Mouse (Mus musculus) embryonic facial prominence, embryonic 13.5 days (tissue): ENCODE measurements around the gene Lcn12. TPM values are rescaled to one million over a fixed set of nuclear protein-coding genes. Genes with fewer than 3 reads are reported as not detected.

ENCODE experiments used
- ATAC-seq: fragments of 200-750 bp; cut with Nextera tagmentation; 2 replicates; pipeline ENCODE4 v1.8.0; 2017; ENCODE audit warnings: low read depth; ENCODE audit not compliant: insufficient number of reproducible peaks, insufficient read depth, low FRiP score, low TSS enrichment
- H3K27ac ChIP-seq: fragments of 300-500 bp; sonication (generic); 2 replicates; pipeline ENCODE4 v1.5.1; 2015; ENCODE audit warnings: moderate library complexity, mild to moderate bottlenecking, inconsistent platforms
- H3K27me3 ChIP-seq: fragments of 300-500 bp; sonication (generic); 2 replicates; pipeline ENCODE4 v1.6.1; 2015; ENCODE audit warnings: mild to moderate bottlenecking, inconsistent platforms
- H3K36me3 ChIP-seq: fragments of 300-500 bp; sonication (generic); 2 replicates; pipeline ENCODE4 v1.6.1; 2015; ENCODE audit warnings: mild to moderate bottlenecking, inconsistent platforms
- H3K4me1 ChIP-seq: fragments of 300-500 bp; sonication (generic); 2 replicates; pipeline ENCODE4 v1.6.1; 2015; ENCODE audit warnings: inconsistent platforms
- H3K4me2 ChIP-seq: fragments of 300-500 bp; sonication (generic); 2 replicates; pipeline ENCODE4 v1.6.1; 2015; ENCODE audit warnings: moderate library complexity, mild to moderate bottlenecking, inconsistent platforms
- H3K4me3 ChIP-seq: fragments of 300-500 bp; sonication (generic); 2 replicates; pipeline ENCODE4 v1.5.1; 2015; ENCODE audit warnings: mild to moderate bottlenecking, inconsistent platforms
- H3K9ac ChIP-seq: fragments of 300-500 bp; sonication (generic); 2 replicates; pipeline ENCODE4 v1.6.1; 2015; ENCODE audit warnings: mild to moderate bottlenecking, inconsistent platforms
- H3K9me3 ChIP-seq: fragments of 300-500 bp; sonication (generic); 2 replicates; pipeline ENCODE4 v1.6.1; 2016; ENCODE audit warnings: inconsistent platforms
- WGBS: fragments of 180-500 bp; shearing (Covaris S2); methylation state at CpG from one replicate; pipeline ENCODE4 v1.1.7; 2015; ENCODE audit warnings: mixed read lengths; 5-methylcytosine and 5-hydroxymethylcytosine counted together
- polyA plus RNA-seq: library from polyadenylated mRNA; unstranded; fragments of >200 nt; fragmentation: Nextera tagmentation; extraction: Ambion mirVana; gene quantifications from 2 replicates; pipeline ENCODE4 v1.2.1, GENCODE M21; 2015

Gene Lcn12
- polyA plus RNA-seq, 1 experiment from 2014 or later, result not detected

DNA sequence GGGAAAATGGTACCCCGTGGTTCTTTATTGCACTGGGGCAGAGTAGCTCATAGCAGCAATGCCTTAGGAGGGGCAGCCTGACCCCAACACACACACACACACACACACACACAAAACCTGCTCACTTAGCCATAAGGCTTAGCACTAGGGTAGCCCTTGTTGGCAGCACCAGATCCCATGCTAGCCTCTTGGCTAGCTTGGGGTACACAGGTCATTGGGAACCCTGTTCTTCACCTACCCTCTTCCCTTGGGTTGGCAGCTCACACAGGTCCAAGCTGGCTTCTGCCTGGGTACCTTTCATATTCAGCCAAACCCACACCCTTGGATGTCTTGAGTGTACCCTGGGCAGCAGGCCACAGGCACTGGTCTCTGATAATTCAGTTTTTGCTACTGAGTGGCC is 11.3 kb upstream of the Lcn12 start:
- H3K4me1 ChIP-seq, result peaks cover 17% of the 10 kb centered on the region
- WGBS, result 100% methylated on average over 1 of the region's 1 CpGs
- H3K27ac ChIP-seq, result no peak overlapping the region
- H3K9me3 ChIP-seq, result no peaks in the 10 kb centered on the region
- peaks cover 36% of the 10 kb centered on the region for H3K36me3 ChIP-seq
- no peaks in the 10 kb centered on the region for H3K27me3 ChIP-seq
- no peak for ATAC-seq
- no peak overlapping the region for H3K9ac ChIP-seq
- H3K4me2 ChIP-seq, result no peak overlapping the region
- no peak overlapping the region for H3K4me3 ChIP-seq

- Histone ChIP-seq H3K27me3 (no peaks in the 10 kb centered on the region), H3K36me3 (peaks cover 36% of the 10 kb centered on the region), H3K4me3 (no peak overlapping the region), H3K4me1 (peaks cover 18% of the 10 kb centered on the region), H3K9ac (no peak overlapping the region), H3K9me3 (no peaks in the 10 kb centered on the region), H3K27ac (no peak overlapping the region), H3K4me2 (no peak overlapping the region)
- no peak for ATAC-seq
- 94% methylated on average over 19 of the region's 19 CpGs for whole genome bisulfite sequencing
Observed at GRCm38 (mm10) chr2:25504538-25504937, 10.8 kb upstream of the Lcn12 start.

DNA sequence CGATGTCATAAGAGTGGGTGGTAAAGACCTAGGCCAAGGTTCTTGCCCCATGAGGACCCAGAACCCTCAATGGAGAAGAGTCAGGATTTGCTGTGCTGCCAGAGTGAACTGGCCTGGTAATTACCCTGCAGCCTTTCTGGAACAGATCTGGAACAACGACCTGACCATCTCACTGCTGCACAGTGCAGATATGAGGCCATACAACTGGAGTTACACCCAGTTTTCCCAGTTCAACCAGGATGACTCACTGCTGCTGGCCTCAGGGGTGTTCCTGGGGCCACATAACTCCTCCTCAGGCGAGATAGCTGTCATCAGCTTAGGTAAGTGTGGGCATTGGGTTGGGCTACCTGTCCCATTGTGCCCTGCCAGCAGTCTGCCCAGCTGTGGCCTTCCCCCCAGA is 9.0 kb upstream of the Lcn12 start:
- H3K27me3 ChIP-seq, result no peaks in the 10 kb centered on the region
- H3K27ac ChIP-seq, result 0 out of 2 replicates have a peak overlapping the region, but pooled peaks have one; percentile 28
- H3K9ac ChIP-seq, result no peak overlapping the region
- H3K9me3 ChIP-seq, result no peaks in the 10 kb centered on the region
- 79% methylated on average over 3 of the region's 3 CpGs for WGBS
- no peak overlapping the region for H3K4me2 ChIP-seq
- no peak for ATAC-seq
- H3K36me3 ChIP-seq, result peaks cover 36% of the 10 kb centered on the region
- peaks cover 24% of the 10 kb centered on the region for H3K4me1 ChIP-seq
- H3K4me3 ChIP-seq, result no peak overlapping the region

DNA sequence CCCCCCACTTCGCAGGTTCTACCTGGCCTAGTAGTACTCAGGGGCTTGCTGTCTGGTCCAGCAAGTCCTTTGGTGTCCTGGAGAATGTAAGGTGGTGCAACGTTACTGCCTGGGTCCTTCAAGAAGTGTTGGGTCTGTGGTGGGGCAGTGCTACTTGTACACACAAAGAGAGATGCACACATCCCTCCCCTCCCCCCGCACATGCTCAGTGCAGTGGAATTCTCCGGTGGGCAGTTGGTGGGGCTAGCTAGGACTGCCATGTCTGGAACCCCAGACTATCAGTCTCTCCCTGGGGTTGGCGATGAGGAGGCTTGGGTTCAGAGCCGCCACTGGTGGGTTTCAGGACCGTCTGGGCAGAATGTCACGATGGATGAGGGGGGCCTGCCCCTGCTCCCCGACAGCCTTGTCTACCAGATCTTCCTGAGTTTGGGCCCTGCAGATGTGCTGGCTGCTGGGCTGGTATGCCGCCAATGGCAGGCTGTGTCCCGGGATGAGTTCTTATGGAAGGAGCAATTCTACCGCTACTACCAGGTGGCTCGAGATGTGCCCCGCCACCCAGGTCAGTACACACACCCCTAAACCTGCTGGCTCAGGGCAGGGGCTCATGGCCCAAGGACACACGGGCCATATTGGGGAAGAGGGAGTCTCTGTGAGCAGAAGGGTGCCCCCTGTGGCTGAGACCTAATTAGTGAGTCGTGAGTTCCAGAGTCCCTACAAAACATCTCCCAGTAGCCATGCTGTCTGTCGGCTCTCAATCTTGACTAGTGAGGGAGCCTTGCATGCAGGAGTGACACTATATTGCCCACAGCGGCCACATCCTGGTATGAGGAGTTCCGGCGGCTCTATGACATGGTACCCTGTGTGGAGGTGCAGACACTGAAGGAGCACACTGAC is 8.1 kb upstream of the Lcn12 start, which contains the start of gene C8g:
Gene C8g, minus strand, starts transcription at position 127 of the 894 bp plus-strand sequence.
- Histone ChIP-seq H3K4me1 (peaks cover 21% of the 10 kb centered on the region), H3K4me3 (peak within 1 kb of the TSS; percentile 87), H3K27me3 (no peaks in the 10 kb centered on the region), H3K36me3 (peaks cover 36% of the 10 kb centered on the region), H3K27ac (peak within 1 kb of the TSS; percentile 57; the same call in 1 of the 2 replicates), H3K9me3 (no peaks in the 10 kb centered on the region), H3K4me2 (peak within 1 kb of the TSS; percentile 94), H3K9ac (peak within 1 kb of the TSS; percentile 91)
- WGBS, result 75% methylated on average over 20 of the region's 20 CpGs
- no peak for ATAC-seq

- 1% methylated on average over 39 of the region's 44 CpGs for WGBS
- Histone ChIP-seq H3K4me3 (peak within 1 kb of the TSS; percentile 87), H3K9me3 (no peaks in the 10 kb centered on the region), H3K4me2 (peak within 1 kb of the TSS; percentile 94), H3K4me1 (peaks cover 21% of the 10 kb centered on the region), H3K27me3 (no peaks in the 10 kb centered on the region), H3K36me3 (peaks cover 30% of the 10 kb centered on the region), H3K9ac (peak within 1 kb of the TSS; percentile 91), H3K27ac (peak within 1 kb of the TSS; percentile 57; the same call in 1 of the 2 replicates)
- peak; percentile 81 for ATAC-seq
Observed at GRCm38 (mm10) chr2:25500576-25501405, 7.1 kb upstream of the Lcn12 start, which contains the start of gene Fbxw5. Gene Fbxw5 (plus strand): TSS chr2:25500750.

DNA sequence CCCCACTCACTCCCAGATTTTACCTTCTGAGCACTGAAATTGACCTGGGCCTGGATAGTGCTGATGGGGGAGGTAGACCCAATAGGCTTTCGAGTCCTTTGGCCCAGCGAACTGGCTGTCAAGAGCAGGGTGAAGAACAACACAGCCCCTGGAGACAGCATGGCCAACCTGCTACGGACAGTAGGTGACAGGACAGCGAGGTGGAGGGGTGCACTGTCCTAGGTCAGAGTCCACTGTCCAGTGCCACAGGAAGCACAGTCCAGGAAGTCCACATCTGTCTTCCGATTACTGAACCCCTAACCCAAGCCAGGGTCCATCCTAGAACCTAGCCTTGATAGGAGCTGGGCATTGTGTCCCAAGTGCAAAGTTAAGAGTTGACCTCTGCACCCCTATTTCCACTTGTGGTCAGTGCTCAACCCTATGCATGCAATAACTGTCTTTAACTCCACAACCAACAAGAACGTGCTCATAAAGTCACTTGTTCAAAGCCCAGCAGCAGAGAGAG is 6.4 kb upstream of the Lcn12 start:
- WGBS, result 73% methylated on average over 6 of the region's 6 CpGs

GRCm38 (mm10) chr2:25498622-25499478 is 5.1 kb upstream of the Lcn12 start:
- no peak overlapping the region for H3K9ac ChIP-seq
- H3K27ac ChIP-seq, result no peak overlapping the region
- H3K36me3 ChIP-seq, result peaks cover 12% of the 10 kb centered on the region
- H3K27me3 ChIP-seq, result no peaks in the 10 kb centered on the region
- no peak overlapping the region for H3K4me2 ChIP-seq
- H3K9me3 ChIP-seq, result no peaks in the 10 kb centered on the region
- no peak for ATAC-seq
- peaks cover 21% of the 10 kb centered on the region for H3K4me1 ChIP-seq
- H3K4me3 ChIP-seq, result no peak overlapping the region
- 62% methylated on average over 15 of the region's 15 CpGs for WGBS

More for the DNA sequence above, 6.4 kb upstream of the Lcn12 start:
- no peaks in the 10 kb centered on the region for H3K9me3 ChIP-seq
- peaks cover 24% of the 10 kb centered on the region for H3K36me3 ChIP-seq
- H3K4me1 ChIP-seq, result peaks cover 21% of the 10 kb centered on the region
- peak overlapping the region; percentile 87 for H3K4me3 ChIP-seq
- no peak overlapping the region for H3K27ac ChIP-seq
- no peaks in the 10 kb centered on the region for H3K27me3 ChIP-seq
- H3K4me2 ChIP-seq, result peak overlapping the region; percentile 94
- no peak for ATAC-seq
- H3K9ac ChIP-seq, result peak overlapping the region; percentile 73

DNA sequence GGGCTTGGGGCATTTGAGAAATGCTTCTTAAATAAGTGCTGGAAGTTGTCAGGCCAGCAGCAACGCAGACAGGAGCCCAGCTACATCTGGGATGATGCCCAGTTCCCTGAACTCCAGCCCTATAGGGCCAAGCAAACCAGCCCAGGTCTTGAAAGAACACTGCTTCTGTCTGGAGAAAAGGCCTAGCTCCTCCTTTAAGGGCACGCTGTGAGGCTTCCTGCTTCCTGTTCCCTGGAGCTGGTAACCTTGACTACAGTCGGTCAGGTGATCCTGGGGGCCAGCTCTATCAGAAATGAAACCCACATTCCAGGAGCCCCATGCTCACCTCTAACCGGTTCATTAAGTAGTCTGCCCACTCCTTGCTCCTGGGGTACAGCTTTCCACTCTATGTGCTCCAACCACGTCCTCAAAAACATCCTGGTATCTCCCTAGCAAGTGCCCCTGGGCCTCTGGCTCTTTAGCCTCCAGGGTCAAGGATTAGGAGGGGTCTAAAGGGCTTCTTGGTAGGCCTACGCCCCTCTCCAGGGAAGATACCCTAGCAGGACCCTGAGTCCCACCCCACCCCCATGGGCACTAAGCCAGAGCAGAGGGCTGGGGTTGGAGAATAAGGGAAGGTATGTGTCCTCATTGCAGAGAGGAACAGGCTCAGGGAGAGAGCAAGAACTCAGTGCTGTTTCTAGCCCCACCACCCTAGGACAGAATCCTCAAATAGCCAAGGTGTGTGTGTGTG is 4.3 kb upstream of the Lcn12 start:
- Histone ChIP-seq H3K27me3 (no peaks in the 10 kb centered on the region), H3K4me3 (no peak overlapping the region), H3K9ac (0 out of 2 replicates have a peak overlapping the region, but pooled peaks have one; percentile 21), H3K4me1 (peaks cover 21% of the 10 kb centered on the region), H3K27ac (no peak overlapping the region), H3K4me2 (no peak overlapping the region), H3K9me3 (no peaks in the 10 kb centered on the region), H3K36me3 (peaks cover 3% of the 10 kb centered on the region)
- WGBS, result 49% methylated on average over 6 of the region's 6 CpGs
- no peak for ATAC-seq

DNA sequence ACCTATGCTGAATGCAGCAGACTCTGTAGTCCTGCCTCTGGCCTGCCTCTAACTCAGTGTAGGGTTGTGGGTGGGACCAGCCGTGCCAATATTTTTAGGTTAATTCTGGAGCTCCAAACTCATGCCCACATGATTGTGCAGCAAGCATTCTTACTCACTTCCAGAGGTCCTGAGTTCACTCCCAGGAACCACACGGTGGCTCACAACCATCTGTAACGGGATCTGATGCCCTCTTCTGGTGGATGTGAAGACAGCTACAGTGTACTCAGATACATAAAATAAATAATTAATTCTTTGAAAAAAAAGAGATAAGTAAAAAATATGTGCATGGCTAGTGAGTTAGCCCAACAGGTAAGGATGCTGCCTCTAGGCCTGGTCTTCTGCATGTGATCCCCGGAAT is 2.8 kb upstream of the Lcn12 start:
- H3K27me3 ChIP-seq, result no peaks in the 10 kb centered on the region
- no peak overlapping the region for H3K4me2 ChIP-seq
- ATAC-seq, result no peak
- H3K9ac ChIP-seq, result no peak overlapping the region
- H3K4me3 ChIP-seq, result no peak overlapping the region
- peaks cover 12% of the 10 kb centered on the region for H3K4me1 ChIP-seq
- H3K9me3 ChIP-seq, result no peaks in the 10 kb centered on the region
- no peaks in the 10 kb centered on the region for H3K36me3 ChIP-seq
- no peak overlapping the region for H3K27ac ChIP-seq
- WGBS, result 39% methylated on average over 4 of the region's 4 CpGs

- WGBS, result 77% methylated on average over 5 of the region's 5 CpGs
- no peaks in the 10 kb centered on the region for H3K36me3 ChIP-seq
- no peak overlapping the region for H3K4me2 ChIP-seq
- ATAC-seq, result no peak
- H3K9me3 ChIP-seq, result no peaks in the 10 kb centered on the region
- no peak overlapping the region for H3K9ac ChIP-seq
- no peaks in the 10 kb centered on the region for H3K27me3 ChIP-seq
- H3K27ac ChIP-seq, result no peak overlapping the region
- 0 out of 2 replicates have a peak, but pooled peaks cover 3% of the 10 kb centered on the region for H3K4me1 ChIP-seq
- H3K4me3 ChIP-seq, result no peak overlapping the region
Observed at GRCm38 (mm10) chr2:25492988-25493387, 723 bp downstream of the Lcn12 start.
